Mouse (Mus musculus): Measurements from ENCODE around the gene Lrrfip2. TPM values are rescaled to one million over a fixed set of nuclear protein-coding genes. Genes with fewer than 3 reads are reported as not detected.
A peak's percentile ranks its signal among the peaks of the same experiment; 100 is the strongest.

Gene Lrrfip2
- total RNA-seq, 2 experiments from 2014 or later: 72.4 to 82.2 TPM

- DNase-seq (ENCODE audit: low spot score): peak; percentile 88
These were observed 431 bp downstream of the Lrrfip2 start for GRCm38 (mm10) chr9:111117794-111118251.

- DNase-seq (ENCODE audit: low spot score): peak; percentile 48
These were observed 979 bp downstream of the Lrrfip2 start for GRCm38 (mm10) chr9:111118252-111118890.

GRCm38 (mm10) chr9:111118891-111119441, 1.6 kb downstream of the Lrrfip2 start:
- peak; percentile 45 for DNase-seq (ENCODE audit: low spot score)

- DNase-seq (ENCODE audit: low spot score): peak; percentile 82
These were observed 5.1 kb downstream of the Lrrfip2 start for GRCm38 (mm10) chr9:111122446-111122845.

- no peak for DNase-seq (ENCODE audit: low spot score)
These were observed 5.9 kb downstream of the Lrrfip2 start for GRCm38 (mm10) chr9:111123336-111123735.

- no peak for DNase-seq (ENCODE audit: low spot score)
These were observed 7.0 kb downstream of the Lrrfip2 start for GRCm38 (mm10) chr9:111124440-111124839.

- DNase-seq (ENCODE audit: low spot score): no peak
These were observed 9.3 kb downstream of the Lrrfip2 start for GRCm38 (mm10) chr9:111126735-111127134.

GRCm38 (mm10) chr9:111127749-111128148, 10.4 kb downstream of the Lrrfip2 start:
- DNase-seq (ENCODE audit: low spot score): peak; percentile 44

- DNase-seq (ENCODE audit: low spot score): no peak
These were observed 12.7 kb downstream of the Lrrfip2 start for GRCm38 (mm10) chr9:111130126-111130525.

- DNase-seq (ENCODE audit: low spot score): no peak
These were observed 20.8 kb downstream of the Lrrfip2 start for GRCm38 (mm10) chr9:111138161-111138560.

- DNase-seq (ENCODE audit: low spot score): peak; percentile 34
These were observed 25.3 kb downstream of the Lrrfip2 start for GRCm38 (mm10) chr9:111142721-111143120.

- no peak for DNase-seq (ENCODE audit: low spot score)
These were observed 26.0 kb downstream of the Lrrfip2 start for GRCm38 (mm10) chr9:111143387-111143786.

GRCm38 (mm10) chr9:111144711-111145110, 27.3 kb downstream of the Lrrfip2 start:
- DNase-seq (ENCODE audit: low spot score): peak; percentile 24

GRCm38 (mm10) chr9:111145497-111146190, 28.3 kb downstream of the Lrrfip2 start:
- DNase-seq (ENCODE audit: low spot score): no peak

GRCm38 (mm10) chr9:111146216-111146798, 28.9 kb downstream of the Lrrfip2 start:
- DNase-seq (ENCODE audit: low spot score): no peak

- DNase-seq (ENCODE audit: low spot score): no peak
These were observed 30.6 kb downstream of the Lrrfip2 start for GRCm38 (mm10) chr9:111148006-111148405.

GRCm38 (mm10) chr9:111148414-111148813, 31.0 kb downstream of the Lrrfip2 start:
- DNase-seq (ENCODE audit: low spot score): no peak

- peak; percentile 76 for DNase-seq (ENCODE audit: low spot score)
These were observed 32.0 kb downstream of the Lrrfip2 start for GRCm38 (mm10) chr9:111149188-111149945.

- DNase-seq (ENCODE audit: low spot score): no peak
These were observed 35.0 kb downstream of the Lrrfip2 start for GRCm38 (mm10) chr9:111152314-111152897.

GRCm38 (mm10) chr9:111153026-111153425, 35.6 kb downstream of the Lrrfip2 start:
- DNase-seq (ENCODE audit: low spot score): no peak
